Mouse (Mus musculus): ENCODE results near the gene Klhl29. TPM values are rescaled to one million over a fixed set of nuclear protein-coding genes. Genes with fewer than 3 reads are reported as not detected.
A peak's percentile ranks its signal among the peaks of the same experiment; 100 is the strongest.

The Klhl29 gene
- polyA plus RNA-seq, 1 experiment from 2014 or later: 2.5 TPM

GRCm38 (mm10) chr12:5222439-5223202, 152.9 kb downstream of the Klhl29 start:
- no peak for ATAC-seq (ENCODE audit: low FRiP score, low read depth)
- H3K9me3 ChIP-seq: no peaks in the 10 kb centered on the region
- WGBS: 96% methylated on average over 8 of the region's 8 CpGs

GRCm38 (mm10) chr12:5219913-5220575, 155.4 kb downstream of the Klhl29 start:
- no peaks in the 10 kb centered on the region for H3K9me3 ChIP-seq
- H3K27me3 ChIP-seq (replicated peaks): no peaks in the 10 kb centered on the region
- 66% methylated on average over 14 of the region's 14 CpGs for WGBS
- no peak overlapping the region for H3K27ac ChIP-seq
- ATAC-seq (ENCODE audit: low FRiP score, low read depth): no peak
- no peak overlapping the region for H3K4me3 ChIP-seq
- H3K4me2 ChIP-seq (replicated peaks): no peak overlapping the region
- H3K9ac ChIP-seq: no peak overlapping the region
- peaks cover 23% of the 10 kb centered on the region for H3K4me1 ChIP-seq
- no peaks in the 10 kb centered on the region for H3K36me3 ChIP-seq

More at GRCm38 (mm10) chr12:5222439-5223202, 152.9 kb downstream of the Klhl29 start:
- Histone ChIP-seq H3K36me3 (no peaks in the 10 kb centered on the region), H3K9ac (no peak overlapping the region), H3K4me3 (no peak overlapping the region), H3K4me2 (replicated peaks) (no peak overlapping the region), H3K4me1 (peaks cover 8% of the 10 kb centered on the region; the same call in 1 of the 2 replicates), H3K27me3 (replicated peaks) (no peaks in the 10 kb centered on the region), H3K27ac (no peak overlapping the region)

- 0 out of 2 replicates have a peak overlapping the region, but pooled peaks have one; percentile 9 for H3K4me2 ChIP-seq (replicated peaks)
- no peaks in the 10 kb centered on the region for H3K27me3 ChIP-seq (replicated peaks)
- no peak overlapping the region for H3K9ac ChIP-seq
- ATAC-seq (ENCODE audit: low FRiP score, low read depth): peak; percentile 69
- H3K4me1 ChIP-seq: peaks cover 44% of the 10 kb centered on the region
- H3K36me3 ChIP-seq: no peaks in the 10 kb centered on the region
- H3K27ac ChIP-seq: peak overlapping the region; percentile 50; the same call in 1 of the 2 replicates
- H3K4me3 ChIP-seq: no peak overlapping the region
- 48% methylated on average over 15 of the region's 15 CpGs for WGBS
- no peaks in the 10 kb centered on the region for H3K9me3 ChIP-seq
These were observed 159.4 kb downstream of the Klhl29 start for GRCm38 (mm10) chr12:5215836-5216747.

- Histone ChIP-seq H3K27me3 (replicated peaks) (no peaks in the 10 kb centered on the region), H3K4me1 (peaks cover 42% of the 10 kb centered on the region), H3K9ac (no peak overlapping the region), H3K4me2 (replicated peaks) (no peak overlapping the region), H3K4me3 (no peak overlapping the region), H3K9me3 (no peaks in the 10 kb centered on the region), H3K27ac (no peak overlapping the region), H3K36me3 (no peaks in the 10 kb centered on the region)
- 77% methylated on average over 9 of the region's 9 CpGs for WGBS
- ATAC-seq (ENCODE audit: low FRiP score, low read depth): no peak
These were observed 161.2 kb downstream of the Klhl29 start for GRCm38 (mm10) chr12:5214266-5214665.

DNA sequence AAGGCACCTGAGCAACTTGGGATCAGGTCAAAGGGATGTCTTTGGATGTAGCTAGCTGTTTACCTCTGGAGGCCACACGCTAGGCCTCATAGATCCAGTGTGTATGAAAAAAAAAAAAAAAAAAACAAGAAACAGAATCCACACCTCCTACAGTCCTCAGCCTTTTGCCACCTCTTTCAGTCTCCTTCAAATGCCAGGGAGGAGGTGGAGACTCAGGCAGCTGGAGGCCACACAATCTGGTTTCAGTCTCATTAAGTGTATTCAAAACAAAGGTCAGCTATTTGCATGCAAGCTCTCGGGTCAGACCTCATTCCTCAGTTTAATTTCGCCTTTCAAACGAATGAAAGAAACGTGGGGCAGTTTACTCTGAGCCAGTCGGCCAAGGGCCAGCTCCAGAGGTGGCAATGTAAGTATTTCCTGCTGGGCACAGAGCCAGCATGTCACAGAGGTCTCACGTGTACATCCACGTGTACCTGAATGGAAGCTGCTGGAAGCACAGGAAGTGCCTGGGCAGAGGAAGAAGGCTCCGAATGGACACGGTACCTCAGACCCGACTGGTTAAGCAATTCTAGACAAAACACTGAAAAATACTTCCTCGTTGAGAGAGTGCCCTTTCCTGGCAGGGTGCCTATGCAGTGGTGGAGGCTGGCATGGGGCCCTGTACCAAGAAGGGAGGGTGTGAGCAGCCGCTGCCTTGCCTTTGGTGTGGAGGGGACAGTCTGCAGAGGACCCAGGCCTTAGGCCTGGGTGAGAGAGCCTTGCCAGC, 162.0 kb downstream of the Klhl29 start:
- ATAC-seq (ENCODE audit: low FRiP score, low read depth): no peak; the same call in 1 of the 2 replicates

DNA sequence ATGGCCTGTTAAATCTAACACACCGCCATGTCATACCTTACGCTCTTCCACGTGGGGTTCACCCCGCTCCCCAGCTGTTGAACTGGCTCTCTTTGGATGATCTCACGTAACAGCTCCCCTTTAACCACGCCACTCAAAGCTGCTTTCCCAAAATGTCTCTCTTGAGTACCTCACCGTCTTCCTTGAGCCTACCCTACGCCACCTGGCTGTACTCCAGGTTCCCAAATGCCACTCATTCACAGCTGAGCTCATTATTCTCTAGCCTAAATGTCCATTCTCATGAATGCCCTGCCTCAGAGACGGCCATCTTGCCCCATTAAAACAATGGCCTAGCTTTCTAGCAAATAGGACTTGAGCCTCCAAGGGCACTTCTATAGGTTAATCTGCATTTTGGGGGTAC, 163.6 kb downstream of the Klhl29 start:
- Histone ChIP-seq H3K27me3 (replicated peaks) (no peaks in the 10 kb centered on the region), H3K4me3 (no peak overlapping the region), H3K9ac (no peak overlapping the region), H3K27ac (no peak overlapping the region), H3K36me3 (no peaks in the 10 kb centered on the region), H3K9me3 (no peaks in the 10 kb centered on the region), H3K4me1 (peaks cover 53% of the 10 kb centered on the region), H3K4me2 (replicated peaks) (no peak overlapping the region)
- WGBS: 82% methylated on average over 9 of the region's 9 CpGs
- no peak for ATAC-seq (ENCODE audit: low FRiP score, low read depth)

More for the DNA sequence above, 162.0 kb downstream of the Klhl29 start:
- Histone ChIP-seq H3K27me3 (replicated peaks) (no peaks in the 10 kb centered on the region), H3K4me3 (no peak overlapping the region), H3K4me1 (peaks cover 47% of the 10 kb centered on the region), H3K9ac (no peak overlapping the region), H3K36me3 (no peaks in the 10 kb centered on the region), H3K9me3 (no peaks in the 10 kb centered on the region), H3K27ac (no peak overlapping the region), H3K4me2 (replicated peaks) (no peak overlapping the region)
- WGBS: 25% methylated on average over 13 of the region's 13 CpGs

DNA sequence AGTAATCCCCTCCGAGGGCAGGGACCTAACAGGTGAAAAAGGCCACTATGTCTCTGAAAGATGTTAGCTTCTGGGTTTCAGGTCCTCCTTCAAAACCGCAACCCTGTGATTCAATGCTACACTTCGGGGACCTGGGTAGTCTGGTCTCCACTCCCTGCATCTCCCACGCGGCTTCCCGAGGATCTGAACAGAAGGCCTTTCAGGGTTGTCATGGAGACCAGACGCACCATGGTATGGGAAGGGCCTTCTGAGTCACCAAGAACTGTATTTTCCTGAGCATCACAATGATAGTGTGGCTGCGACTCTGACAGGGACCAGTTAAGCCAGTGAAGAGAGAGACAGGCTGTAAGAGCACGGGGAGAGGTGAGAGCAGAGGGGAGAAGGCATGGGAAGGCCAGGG, 164.7 kb downstream of the Klhl29 start:
- Histone ChIP-seq H3K27me3 (replicated peaks) (no peaks in the 10 kb centered on the region), H3K27ac (no peak overlapping the region), H3K9me3 (no peaks in the 10 kb centered on the region), H3K4me2 (replicated peaks) (no peak overlapping the region), H3K9ac (no peak overlapping the region), H3K4me1 (peaks cover 45% of the 10 kb centered on the region), H3K36me3 (no peaks in the 10 kb centered on the region), H3K4me3 (no peak overlapping the region)
- 47% methylated on average over 9 of the region's 9 CpGs for WGBS
- ATAC-seq (ENCODE audit: low FRiP score, low read depth): no peak

GRCm38 (mm10) chr12:5207941-5208905, 167.3 kb downstream of the Klhl29 start:
- H3K27ac ChIP-seq: 0 out of 2 replicates have a peak overlapping the region, but pooled peaks have one; percentile 10
- 0 out of 2 replicates have a peak overlapping the region, but pooled peaks have one; percentile 18 for H3K9ac ChIP-seq
- WGBS: 57% methylated on average over 17 of the region's 17 CpGs
- peaks cover 36% of the 10 kb centered on the region for H3K4me1 ChIP-seq
- no peaks in the 10 kb centered on the region for H3K27me3 ChIP-seq (replicated peaks)
- no peak overlapping the region for H3K4me2 ChIP-seq (replicated peaks)
- no peaks in the 10 kb centered on the region for H3K9me3 ChIP-seq
- no peak overlapping the region for H3K4me3 ChIP-seq
- H3K36me3 ChIP-seq: no peaks in the 10 kb centered on the region
- no peak for ATAC-seq (ENCODE audit: low FRiP score, low read depth)

DNA sequence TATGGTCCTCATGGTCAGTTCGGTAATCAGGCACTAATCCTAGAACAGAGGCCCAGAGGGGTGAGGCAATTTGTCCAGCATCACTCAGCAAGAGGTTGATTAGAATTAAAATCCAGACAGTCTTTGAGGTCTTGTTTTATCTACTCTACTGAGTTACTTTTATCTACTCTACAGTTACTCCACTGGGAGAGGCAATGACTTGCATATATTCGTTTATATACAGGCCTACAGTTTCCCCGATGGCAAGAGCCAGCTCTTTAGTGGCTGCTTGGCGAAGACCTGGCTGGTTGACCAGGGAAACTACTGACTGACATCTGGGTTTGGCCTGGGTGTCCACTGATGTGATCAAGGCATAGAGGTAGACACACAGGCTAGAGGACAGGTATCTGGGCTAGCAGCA, 168.3 kb downstream of the Klhl29 start:
- Histone ChIP-seq H3K36me3 (no peaks in the 10 kb centered on the region), H3K9ac (no peak overlapping the region), H3K4me2 (replicated peaks) (no peak overlapping the region), H3K4me3 (no peak overlapping the region), H3K27ac (no peak overlapping the region), H3K27me3 (replicated peaks) (no peaks in the 10 kb centered on the region), H3K9me3 (no peaks in the 10 kb centered on the region), H3K4me1 (peaks cover 33% of the 10 kb centered on the region)
- 91% methylated on average over 4 of the region's 4 CpGs for WGBS
- ATAC-seq (ENCODE audit: low FRiP score, low read depth): no peak

DNA sequence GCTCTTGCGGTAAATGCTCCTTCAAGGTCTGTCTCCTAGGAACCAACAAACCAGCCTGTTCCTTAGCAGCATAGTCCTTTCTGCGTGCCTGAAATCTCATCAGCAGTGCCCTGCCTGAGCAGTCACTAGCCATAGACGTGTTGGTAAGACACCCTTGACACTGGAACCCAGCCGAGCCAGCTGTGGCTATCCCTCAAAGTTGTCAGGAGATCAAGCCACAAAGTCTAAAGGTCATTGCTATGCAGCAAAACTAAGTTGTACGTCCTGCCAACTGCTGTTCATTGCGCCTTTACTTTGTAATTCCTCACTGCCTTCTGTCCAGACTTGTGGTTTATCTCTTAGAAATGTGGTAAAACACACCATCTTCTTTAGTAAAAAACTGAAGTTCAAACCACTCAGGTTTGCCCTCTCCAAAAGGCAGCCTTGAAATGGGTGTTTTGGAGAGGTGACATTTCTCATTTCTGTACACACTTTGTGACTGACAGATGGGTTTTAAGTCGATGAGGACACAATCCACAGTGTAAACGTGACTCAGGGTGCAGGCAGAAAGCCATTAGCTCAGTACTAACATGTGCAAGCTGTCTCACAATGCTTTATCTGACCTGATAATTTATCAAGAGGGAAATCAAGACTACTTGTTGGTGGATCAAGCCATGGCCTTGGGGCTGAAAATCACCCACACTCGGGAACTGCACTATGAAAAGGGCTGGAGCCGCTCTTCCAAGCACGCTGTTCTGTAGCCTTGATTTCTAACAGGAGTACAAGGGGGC, 171.2 kb downstream of the Klhl29 start:
- H3K27ac ChIP-seq: no peak overlapping the region
- WGBS: 74% methylated on average over 11 of the region's 11 CpGs
- ATAC-seq (ENCODE audit: low FRiP score, low read depth): no peak
- no peak overlapping the region for H3K4me3 ChIP-seq
- H3K36me3 ChIP-seq: no peaks in the 10 kb centered on the region
- peaks cover 21% of the 10 kb centered on the region for H3K4me1 ChIP-seq
- H3K9ac ChIP-seq: no peak overlapping the region
- H3K9me3 ChIP-seq: no peaks in the 10 kb centered on the region
- no peak overlapping the region for H3K4me2 ChIP-seq (replicated peaks)
- no peaks in the 10 kb centered on the region for H3K27me3 ChIP-seq (replicated peaks)

Measured in neural tube, embryonic 12.5 days (tissue).